Mouse (Mus musculus): Measurements from ENCODE around the gene Creb3l2.

The Creb3l2 gene

GRCm38 (mm10) chr6:37442781-37443180 is 835 bp upstream of the Creb3l2 start:
- in situ Hi-C loops (cut with MboI): no loop called here

GRCm38 (mm10) chr6:37441251-37442011 is 515 bp downstream of the Creb3l2 start:
- in situ Hi-C loops (cut with MboI): no loop called here

DNA sequence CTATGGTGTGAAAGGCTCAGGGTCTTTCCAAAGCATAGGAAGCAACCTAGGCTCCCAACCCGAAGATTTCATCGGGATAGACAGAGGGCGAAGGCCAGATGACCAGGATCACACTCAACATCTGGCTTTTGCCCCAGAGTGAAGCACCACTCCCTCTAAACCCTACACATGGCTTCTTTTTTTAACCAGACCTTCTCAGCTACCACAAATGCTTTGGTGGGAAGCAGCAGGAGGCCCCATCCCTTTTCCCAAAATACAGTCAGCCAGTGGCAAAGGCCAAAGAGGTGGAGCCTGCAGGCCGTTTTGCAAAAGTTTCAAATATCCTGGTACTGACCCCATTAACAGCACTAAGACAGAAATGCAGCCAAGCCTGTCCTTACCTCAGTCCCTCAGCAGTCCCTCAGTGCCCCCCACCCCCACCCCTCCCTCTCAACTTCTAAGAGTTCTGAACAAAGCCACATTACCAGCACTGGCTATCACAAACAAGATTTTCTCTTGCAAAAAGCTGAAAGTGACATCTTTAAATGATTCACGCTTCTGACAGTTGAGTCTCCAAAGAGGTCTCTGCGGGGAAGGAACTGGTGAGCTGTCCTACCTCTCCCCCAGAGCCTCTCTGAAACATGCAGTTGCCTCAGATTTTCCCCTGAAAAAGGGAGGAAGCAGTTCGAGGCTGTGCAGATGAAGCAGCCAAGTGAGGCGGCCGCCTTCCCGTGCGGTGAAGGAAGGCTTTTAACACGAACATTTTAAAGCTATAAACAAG is 1.3 kb downstream of the Creb3l2 start:
- in situ Hi-C loops (cut with MboI): no loop called here

- in situ Hi-C loops (cut with MboI): no loop called here
Observed at GRCm38 (mm10) chr6:37439676-37440490, 2.1 kb downstream of the Creb3l2 start.

DNA sequence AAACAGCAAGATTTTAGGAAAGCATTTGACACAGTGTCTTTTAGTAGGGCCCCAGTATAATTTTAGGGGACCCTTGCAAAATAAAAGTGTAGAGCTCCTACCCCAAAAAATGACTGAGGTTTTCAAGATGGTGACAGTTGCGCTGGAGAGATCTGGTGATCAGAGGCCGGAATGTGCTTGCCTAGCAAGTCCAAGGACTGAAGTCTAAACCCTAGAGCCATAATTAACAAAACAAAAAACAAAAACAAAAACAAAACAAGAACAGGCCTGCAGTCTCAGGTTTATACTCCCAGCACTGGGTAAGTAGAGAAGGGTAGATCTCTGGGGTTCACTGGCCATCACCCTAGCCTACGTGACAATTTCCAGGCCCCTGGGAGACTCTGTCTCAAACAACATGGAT is 3.4 kb downstream of the Creb3l2 start:
- in situ Hi-C loops (cut with MboI): no loop called here

DNA sequence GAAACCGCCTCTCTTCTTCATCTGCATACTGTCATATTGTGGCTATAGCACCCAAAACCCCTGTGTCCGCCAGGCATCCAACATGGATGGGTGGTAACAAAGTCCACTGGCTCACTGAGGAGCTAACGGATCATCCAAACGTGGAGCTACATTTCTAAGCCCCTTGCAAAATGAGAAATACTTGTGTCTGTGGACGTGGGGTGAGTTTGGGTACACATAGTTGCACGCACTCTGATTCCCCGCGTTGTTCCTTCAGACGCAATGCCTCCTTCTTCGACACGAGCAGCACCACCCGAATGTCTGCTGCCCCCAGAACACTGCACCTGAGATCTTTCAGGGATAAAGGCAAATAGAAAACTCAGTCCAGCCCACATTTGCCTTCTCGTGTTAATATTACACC is 4.9 kb downstream of the Creb3l2 start:
- in situ Hi-C loops (cut with MboI): no loop called here

DNA sequence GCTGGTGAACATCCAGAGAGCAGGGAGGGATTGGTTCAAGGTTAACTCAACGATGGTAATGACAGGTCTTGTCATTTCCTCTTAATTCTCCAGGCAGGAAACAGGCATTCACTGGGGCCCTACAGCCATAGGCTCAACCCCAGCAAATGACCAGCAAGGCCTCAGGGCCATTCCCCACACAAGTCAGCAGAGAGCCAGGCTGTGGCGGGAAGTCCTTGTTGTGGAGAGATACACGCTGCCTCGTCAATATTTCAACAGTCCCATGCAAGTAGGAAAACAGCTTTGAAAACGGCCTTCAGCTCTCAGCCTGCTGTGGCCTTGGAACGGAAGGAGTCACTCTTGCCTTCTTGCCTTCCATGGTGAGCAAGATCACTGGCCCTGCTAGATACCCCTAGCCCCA is 6.6 kb downstream of the Creb3l2 start:
- in situ Hi-C loops (cut with MboI): no loop called here

DNA sequence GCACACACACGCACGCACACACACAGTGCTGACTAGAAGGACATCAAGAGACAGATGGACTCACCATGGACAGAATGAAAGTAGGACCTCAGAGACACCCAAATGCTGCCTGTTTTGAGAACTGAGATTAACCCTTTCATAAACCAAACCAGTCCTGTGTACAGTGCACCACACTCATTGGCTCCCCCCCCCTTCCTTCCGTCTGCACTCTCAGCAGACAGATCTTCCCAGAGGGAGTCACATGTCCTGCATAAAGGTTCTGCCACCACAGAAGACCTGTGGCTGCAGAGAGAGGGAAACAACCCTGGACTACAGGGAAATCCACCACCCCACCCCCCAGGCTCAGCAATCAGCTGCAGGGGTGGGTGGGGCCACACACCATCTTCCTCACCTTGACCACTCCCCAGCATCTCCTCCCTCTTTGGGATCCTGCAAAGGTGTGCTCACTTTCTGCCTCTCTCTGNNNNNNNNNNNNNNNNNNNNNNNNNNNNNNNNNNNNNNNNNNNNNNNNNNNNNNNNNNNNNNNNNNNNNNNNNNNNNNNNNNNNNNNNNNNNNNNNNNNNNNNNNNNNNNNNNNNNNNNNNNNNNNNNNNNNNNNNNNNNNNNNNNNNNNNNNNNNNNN is 12.0 kb downstream of the Creb3l2 start:
- in situ Hi-C loops (cut with MboI): no loop called here

- in situ Hi-C loops (cut with MboI): no loop called here
Observed at GRCm38 (mm10) chr6:37428947-37429346, 13.0 kb downstream of the Creb3l2 start.

DNA sequence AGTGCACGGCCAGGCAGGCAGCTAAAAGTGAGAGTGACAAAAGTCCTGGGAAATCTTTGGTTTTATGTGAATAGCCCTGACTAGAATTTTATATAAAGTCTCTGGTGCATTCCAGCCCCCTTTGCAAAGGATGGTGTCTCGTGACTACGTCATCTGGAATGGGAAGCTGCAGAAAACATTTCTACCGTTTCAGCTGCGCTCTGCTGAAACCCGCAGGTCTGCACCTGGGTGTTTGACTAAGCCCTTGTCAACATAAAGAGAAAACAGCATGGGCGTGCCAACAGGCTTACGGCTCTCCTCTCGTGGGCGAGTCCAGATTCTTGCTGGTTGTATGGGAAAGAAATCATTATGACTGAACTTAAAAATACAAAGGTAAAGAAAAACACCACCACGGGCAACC is 13.9 kb downstream of the Creb3l2 start:
- in situ Hi-C loops (cut with MboI): no loop called here

- in situ Hi-C loops (cut with MboI): no loop called here
Observed at GRCm38 (mm10) chr6:37426615-37427014, 15.3 kb downstream of the Creb3l2 start.

DNA sequence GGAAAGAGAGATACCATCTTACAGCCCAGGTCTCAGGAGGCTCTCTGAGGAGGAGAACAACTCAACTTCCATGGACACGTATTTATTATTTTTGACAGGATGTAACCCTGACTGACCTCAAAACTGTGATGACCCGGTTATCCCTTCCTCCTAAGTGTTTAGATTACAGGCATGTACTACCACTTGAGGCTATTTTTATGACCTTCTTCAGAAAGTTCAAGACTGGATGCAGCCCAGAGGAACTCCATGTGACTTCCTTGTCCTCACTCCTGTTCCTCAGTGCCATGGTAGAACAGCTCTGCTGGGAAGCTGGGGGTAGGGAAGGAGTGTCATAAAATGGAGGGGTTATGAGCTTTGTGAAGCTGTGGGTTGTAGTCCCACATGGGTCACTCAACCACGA is 16.1 kb downstream of the Creb3l2 start:
- in situ Hi-C loops (cut with MboI): no loop called here

DNA sequence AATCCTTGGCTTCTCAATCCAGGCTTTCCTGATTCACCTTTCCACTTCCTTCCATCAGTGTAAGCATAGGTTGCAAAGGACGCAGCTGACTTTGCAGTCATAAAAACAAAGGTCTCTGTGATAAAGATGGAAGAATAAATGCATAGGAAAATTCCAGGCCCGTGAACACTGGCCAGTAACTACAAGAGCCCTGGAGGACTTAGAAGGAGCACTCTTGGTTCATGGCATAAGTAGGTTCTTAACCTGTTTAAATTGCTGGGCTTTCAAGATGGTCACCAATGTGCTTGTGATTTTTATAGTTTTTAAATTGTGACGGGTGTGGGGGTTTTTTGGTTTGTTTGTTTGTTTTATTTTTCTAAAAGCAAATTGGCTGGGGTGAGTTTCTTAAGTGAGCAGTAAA is 16.9 kb downstream of the Creb3l2 start:
- in situ Hi-C loops (cut with MboI): no loop called here

GRCm38 (mm10) chr6:37424374-37424773 is 17.6 kb downstream of the Creb3l2 start:
- in situ Hi-C loops (cut with MboI): no loop called here

GRCm38 (mm10) chr6:37423386-37423785 is 18.6 kb downstream of the Creb3l2 start:
- in situ Hi-C loops (cut with MboI): no loop called here

DNA sequence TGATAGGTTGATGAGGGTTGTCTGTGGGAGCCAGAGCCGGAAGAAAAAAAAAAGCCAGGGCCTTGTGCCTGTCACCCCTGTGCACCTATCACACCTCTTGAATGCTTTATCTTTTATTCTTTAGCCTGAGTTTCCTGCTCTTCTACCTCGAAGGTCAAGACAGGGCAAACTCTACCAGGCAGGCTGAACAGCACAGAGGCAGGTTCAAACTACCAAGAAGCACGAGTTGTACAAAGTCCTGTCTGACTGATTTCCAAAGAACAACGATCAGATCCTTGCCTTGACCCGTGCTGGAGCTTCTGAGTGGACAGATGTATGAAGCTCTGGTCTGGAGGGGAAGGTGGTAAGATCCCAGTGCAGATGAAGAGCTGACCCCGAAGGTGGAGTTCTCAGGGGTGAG is 20.8 kb downstream of the Creb3l2 start:
- in situ Hi-C loops (cut with MboI): no loop called here

DNA sequence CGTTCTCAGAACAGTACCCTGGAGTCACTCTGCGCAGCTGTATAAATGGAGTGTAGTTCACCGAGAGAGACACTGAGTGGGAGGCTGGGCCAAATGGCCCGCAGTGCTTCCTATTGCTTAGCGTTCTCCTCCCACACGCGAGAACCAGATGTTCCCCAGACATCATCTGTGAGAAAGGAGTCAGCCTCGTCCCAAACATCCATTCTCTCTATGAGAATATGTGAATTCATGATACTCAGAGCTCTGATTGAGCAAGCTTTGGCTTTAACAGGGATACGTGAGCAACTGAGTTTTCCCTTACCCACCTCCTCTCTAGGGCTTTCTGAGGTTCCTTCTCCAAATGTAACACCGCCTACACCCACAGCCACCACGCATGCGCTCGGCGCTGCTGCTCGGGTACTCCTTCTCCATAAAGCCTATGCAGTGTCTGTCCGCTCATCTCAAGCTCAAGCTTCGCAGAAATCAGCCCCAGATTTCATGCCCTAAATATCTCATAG is 22.5 kb downstream of the Creb3l2 start:
- in situ Hi-C loops (cut with MboI): no loop called here

DNA sequence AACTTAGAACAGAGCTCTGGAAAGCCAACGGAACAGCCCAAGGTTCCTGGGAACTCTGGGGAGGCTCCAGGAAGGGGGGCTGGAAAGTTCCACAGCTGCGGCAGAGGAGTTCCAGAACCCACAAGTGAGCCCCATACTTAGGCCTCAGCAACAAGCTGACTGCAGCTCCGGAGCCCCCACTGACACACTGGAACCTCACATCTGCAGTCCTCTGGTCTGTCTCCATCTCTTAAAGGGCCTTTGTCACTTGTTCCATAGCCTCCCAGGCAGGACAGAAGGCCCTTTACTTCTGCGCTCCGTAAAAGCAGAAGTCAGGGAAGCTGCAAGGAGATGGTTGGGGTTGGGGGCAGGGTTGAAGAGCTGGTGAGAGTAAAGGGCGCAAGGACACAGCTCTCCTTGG is 23.0 kb downstream of the Creb3l2 start:
- in situ Hi-C loops (cut with MboI): no loop called here

DNA sequence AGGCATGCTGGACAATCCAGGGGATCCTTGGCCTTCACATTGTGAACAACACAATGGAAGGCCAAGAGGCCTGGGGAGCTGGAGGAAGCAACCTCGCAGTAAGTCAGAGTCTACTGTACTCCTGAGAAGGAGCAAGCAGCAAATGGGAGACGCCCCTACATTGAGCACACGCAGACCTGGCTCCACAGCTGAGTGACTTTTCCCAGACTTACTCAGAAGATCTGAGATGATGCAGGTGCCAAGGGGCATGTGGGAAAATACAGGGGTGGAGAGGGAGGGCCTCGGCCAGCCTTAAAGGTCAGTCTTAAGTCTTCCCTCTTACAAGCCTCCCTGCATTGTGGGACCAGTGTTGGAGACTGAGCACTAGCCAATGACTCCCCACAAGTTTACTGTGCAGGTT is 25.2 kb downstream of the Creb3l2 start:
- in situ Hi-C loops (cut with MboI): no loop called here

DNA sequence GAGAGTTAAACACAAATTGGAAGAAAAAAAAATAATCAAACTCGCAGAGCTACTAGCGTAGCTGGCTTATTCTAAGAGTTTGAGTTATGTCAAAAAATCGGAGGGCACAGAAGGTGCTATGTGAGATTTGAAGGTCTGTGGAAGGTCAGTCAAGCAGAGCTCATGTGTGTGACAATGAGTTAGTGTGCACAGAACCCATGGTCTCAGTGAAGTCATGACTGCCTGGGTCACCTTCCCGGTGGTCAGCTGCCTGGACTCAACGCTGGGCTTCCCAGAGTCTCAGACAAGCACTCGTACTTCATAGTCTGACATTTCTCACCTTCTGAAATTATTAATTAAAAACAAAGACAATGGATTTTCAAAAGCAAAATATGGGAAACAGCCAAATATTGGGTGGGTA is 26.4 kb downstream of the Creb3l2 start:
- in situ Hi-C loops (cut with MboI): no loop called here

- in situ Hi-C loops (cut with MboI): no loop called here
Observed at GRCm38 (mm10) chr6:37415034-37415433, 26.9 kb downstream of the Creb3l2 start.

DNA sequence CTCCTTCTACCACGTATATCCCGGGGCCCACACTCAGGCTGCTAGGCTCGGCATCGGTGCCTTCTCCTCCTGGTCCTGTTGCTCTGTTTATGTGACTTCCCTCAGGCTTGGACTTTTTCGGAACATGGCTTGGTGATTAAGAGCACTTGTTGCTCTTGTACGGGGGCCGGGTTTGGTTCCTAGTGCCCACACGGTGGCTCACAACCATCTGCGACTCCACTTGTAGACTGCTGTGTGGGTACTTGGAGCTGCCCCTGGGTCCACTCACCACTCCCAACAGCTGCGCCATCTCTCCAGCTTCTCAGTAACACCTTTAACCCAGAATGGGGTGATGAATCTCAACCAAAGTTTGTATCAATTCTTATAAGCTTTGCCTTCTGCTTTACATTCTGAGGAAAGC is 27.4 kb downstream of the Creb3l2 start:
- in situ Hi-C loops (cut with MboI): no loop called here
